Mouse (Mus musculus) right cerebral cortex, postnatal 4 days (tissue): ENCODE results near the gene Abhd17c.
"Not testable (repeated sequence)": the region's sequence is repeated elsewhere in the genome, so short reads cannot be mapped to it uniquely, and the experiment has no call there.

Source experiments
- DNase-seq: peaks from one replicate; pipeline ENCODE4 v3.0.0-alpha.2; 2022

The Abhd17c gene

DNA sequence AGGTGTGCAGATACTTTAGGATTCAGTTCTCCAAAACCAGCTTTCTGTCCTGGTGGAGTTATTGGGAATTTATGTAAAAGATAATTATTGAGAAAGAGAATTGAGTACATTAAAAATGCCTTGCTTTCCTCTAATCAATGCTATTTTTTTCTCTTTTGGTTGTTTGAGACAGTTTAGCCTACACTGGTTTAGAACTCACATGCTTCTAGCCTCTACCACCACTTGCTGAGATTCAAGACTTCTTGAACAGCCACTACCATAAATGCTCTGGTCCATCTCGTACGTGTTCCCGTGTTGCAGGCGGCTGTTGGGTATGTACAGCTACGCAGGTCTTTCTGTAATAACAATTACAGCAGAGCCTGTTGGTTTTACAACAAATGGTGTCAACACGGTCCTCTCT lies 681 bp upstream of the Abhd17c start:
- no peak for DNase-seq

DNA sequence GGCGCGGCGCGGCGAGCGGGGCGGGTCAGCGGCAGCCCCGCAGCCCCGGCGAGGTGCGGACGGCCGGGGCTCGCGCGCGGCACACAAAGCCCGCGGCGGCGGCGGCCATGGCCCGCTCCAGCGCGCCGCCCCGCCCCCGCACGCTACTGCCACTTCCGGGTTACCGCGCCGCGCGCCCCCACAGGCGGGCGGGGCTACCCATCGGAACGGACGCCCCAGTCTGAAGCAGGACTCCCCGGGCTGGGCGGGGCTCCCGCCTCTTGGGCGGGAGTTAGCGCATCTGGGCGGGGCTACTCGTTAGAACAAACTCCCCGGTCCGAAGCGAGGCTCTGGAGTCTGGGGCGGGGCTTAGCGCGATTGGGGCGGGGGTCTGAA lies 254 bp upstream of the Abhd17c start:
- peak; percentile 91 for DNase-seq

DNA sequence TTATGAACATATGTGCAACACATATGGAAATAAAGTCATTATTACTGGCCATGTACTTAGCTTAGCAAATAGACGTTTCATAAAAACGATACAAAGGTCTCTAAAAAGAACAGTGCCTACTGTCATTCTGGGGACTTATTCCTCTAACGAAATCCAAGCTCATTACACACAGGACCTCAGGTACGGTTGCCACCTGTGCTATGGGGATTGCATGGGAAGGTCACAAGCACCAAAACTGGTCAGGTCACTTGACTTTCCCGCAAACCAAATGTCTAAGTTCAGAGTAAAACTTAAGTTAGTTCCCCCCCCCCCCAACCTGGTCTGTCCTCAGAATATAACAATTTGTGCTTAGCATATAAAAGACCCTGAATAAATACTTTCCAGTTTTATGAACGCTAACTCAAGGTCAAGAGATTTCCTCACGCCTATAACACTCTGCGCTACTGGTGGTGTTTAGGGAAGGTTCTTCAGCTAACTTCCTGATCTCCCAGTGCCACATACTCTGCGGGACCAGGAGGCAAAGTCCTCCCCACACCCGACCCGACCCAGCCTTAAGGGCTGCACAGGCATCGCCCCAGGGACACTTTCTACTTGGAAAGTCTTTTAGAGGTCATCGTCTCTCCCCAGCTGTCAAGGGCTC lies 1.2 kb downstream of the Abhd17c start:
- no peak for DNase-seq

DNA sequence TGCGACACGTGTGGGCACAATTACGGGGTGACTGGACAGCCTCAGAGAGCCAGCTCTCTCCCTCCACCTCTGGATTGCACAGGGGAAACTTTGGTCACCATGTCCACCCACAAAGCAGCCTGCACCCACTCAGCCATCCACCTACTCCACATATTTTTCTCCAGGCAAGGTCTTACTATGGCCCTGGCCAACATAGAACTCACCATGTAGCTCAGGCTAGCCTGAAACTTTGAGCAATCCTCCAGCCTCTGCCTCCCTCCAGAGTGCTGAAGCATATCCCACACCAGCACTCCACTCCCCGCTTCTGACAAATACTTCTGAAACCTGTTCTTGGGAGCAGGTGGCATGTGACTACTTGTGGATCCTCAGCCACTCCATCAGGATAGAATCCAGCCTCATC lies 1.9 kb downstream of the Abhd17c start:
- no peak for DNase-seq

DNA sequence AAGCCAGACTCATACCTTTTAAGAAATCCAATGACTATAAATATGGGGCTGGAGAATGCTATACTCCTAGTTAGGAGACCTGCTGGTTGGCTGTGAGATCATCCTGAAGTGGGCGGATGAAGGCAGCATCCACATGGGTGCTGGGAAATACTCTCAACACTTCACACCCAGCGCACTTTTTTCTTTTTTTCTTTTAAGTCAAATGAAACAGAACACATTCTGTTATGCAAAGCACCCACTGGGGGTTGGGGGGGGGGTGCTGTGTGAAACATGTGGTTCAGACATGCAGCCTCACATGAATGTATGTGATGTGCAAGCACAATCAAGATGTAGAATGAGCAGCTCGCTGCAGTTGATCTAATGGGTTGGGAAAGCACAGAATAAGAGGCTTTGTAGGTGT lies 2.8 kb downstream of the Abhd17c start:
- DNase-seq: no peak

DNA sequence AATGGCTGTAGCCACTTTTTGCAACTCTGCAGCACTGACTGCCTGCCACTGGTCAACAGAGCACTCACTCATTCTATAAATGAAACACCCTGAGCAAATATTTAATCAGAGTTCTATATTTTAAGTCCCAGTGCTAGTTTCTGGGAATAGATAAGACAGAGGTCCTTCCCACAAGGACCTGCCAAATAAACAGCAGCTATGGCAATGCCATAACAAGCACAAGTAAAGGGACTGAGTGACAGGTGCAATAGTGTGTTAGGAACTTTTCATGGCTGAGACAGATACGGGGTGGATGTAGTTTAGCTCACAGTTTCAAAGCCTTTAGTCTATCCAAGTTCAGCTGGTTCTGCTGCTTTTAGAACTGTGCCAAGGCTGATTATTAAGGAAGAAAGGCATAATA lies 3.9 kb downstream of the Abhd17c start:
- DNase-seq: no peak

DNA sequence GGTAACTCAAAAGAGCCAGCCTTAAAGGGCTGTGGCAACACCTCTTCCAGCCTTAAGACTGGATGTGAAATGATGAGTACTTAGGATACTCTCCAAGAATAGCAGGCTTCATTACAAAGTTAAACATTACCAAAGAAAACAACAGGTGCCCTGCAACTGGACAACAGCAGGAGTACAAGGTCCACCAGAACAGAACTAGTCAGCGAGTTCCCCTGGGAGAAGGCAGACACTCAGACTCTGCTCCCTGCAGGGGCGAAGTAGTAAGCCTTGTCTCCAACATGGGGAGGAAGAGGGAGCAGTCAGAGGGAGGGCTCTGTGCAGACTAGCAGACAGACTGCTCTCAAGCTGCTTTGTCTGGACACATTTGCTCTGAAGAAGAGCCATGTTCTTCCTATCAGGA lies 6.1 kb downstream of the Abhd17c start:
- DNase-seq: no peak

DNA sequence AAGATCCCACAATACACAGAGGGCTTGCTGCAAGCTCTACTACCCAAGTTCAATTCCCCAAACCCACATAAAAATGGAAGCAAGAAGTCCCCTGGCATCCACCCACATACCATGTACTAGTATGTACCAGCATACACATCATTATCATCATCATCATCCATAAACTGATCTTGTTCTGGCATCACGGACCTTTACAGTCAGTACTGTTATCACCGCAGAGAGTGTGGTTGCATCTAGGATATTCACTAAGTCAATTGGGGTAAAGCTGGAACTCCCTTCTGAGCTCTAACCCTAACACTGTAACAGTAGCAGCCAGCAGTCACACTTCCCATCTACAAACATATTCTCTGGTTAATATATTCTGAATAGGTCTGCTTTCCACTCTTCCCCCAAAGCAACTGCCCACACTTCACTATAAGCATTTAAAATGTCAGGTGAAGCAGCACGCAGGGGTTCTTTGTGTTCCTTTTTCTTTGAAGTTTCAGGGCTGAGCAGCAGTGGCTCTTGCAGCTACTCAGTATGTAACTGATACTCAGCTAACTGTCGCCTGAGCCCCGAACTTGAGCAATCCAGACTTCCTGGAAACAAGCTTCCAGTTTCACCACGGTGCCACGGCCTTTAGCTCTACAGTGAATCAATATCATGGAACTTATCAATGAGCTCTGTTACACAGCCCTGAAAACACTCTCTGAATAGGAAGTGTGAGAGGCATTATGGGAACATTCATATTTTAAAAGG lies 8.8 kb downstream of the Abhd17c start:
- DNase-seq: no peak

DNA sequence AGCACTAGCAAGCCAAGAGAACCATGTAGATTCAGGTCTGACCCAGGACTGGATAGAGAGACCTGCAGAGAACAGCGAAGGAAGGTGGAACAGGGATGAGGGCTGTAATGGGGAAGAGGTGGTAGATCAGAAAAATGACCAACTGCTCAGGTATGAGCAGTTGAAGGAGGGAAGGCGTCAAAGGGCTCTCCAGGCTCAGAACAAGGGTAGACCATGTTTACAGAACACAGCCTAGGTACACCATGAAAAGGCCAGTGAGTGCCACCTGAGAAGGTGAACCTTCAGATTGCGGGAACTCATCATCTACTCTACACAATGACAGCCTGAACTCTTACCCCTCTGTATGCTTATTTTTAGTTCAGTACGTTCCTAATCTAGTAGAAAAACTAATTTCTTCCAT lies 9.5 kb downstream of the Abhd17c start:
- DNase-seq: no peak

DNA sequence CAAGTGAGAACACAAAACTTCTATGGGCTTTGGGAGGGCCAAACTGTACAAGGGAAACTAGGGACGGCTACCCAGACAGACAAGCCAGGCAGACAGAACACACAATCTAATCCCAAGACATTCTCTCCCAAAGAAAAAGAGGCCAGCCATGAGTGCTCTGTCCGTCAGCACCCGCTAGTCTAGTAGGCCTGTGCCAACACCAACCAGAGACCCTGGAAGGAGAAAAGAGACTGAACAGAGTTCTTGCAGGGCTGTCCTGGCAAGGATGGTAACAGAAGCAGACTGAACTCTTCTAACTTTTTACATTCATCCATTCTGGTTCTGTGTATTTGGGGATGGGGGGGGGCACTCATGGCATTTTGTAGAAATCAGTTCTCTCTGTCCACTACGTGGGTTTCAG lies 12.1 kb downstream of the Abhd17c start:
- DNase-seq: no peak

DNA sequence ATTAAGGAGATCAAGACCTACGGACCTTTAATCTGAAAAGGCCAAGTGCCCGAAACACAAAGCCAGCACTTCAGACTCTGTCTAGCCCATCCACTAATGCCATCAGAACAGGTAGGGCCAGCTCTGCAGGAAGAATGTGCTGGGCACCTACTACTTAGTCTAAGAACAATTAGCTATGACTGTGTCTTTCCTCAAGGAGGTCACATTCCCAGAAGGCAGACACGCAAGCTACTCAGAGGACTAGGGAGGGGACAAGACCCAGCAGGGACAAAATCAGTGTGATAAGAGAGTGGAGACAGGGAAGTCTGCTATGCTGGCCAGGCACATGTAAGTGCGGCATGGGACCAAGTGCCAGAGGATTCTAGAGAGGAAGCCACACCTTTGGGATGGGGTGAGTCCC lies 13.0 kb downstream of the Abhd17c start:
- no peak for DNase-seq

DNA sequence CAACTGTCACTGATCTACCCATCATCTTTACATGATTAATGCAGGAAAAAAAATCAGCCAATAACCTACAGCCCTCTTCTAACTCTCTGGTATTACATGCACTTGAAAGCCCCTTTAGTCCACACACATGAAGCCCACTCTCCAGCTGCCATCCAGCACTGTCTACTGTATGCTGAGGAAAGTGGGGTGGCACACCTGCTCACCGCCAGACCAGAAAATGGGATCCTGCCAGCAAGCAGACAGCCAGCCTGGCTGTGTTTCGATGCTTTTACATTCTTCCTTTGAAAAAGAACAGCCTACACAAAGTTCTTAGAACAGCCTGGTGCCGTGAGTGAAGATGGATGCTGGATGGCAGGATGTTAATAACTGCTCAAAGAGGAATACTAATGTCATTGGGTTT lies 13.9 kb downstream of the Abhd17c start:
- no peak for DNase-seq

DNA sequence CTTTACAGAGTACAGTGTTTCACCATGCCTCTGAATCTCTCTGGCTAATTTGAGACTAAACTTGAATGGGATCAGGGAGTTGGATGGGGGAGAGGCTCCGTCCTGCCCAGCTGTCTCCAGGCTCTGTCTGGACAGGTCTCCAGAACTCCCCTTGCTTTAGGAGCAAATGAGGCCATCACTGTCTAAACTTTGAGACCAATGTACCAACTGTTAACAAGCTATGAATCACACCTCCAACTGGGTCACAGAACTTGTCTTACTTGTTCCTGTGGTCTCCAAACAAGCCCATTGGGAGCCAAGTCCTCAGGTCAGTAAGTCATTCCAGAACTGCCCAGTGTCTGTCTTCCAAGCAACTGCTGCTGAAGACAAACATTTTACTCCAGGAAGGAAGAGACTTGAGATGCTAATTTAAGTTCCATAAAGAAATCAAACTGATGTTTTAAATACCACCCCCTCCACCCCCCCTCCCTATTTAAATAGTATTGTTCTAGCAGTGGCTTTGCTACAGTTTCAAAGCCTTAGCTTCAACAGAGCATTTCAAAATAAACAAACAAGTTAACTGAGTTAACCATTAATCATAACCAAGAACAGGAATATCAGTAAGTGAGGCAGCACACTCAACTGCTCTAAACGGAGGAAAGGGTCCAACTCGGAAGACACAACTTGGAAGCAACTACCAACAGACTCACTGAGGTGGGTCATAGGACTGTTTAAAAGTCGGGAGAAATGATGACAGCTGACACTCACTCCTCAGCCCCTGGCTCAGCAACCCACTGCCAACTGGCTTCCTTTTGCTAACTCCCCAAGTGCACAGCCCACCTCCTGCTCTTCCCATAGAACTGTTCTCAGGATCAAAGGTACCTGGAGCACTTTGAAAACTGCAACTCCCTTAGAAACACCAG lies 15.6 kb downstream of the Abhd17c start:
- DNase-seq: no peak

DNA sequence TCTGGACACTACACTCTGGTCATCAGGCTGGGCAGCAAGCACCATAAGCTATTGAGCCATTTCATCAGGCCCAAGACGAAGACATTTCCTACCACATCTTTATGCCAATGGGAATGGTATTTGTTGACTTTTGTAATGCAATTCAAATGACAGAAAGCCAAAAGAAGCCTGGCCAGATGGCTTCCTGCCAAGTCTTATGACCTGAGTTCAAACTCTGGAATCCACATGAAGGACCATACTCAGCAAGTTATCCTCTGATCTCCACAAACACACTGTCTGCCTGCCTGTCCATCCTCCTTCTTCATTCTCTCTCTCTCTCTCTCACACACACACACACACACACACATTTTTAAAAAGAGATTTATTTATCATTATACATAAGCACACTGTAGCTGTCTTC lies 19.0 kb downstream of the Abhd17c start:
- no peak for DNase-seq

DNA sequence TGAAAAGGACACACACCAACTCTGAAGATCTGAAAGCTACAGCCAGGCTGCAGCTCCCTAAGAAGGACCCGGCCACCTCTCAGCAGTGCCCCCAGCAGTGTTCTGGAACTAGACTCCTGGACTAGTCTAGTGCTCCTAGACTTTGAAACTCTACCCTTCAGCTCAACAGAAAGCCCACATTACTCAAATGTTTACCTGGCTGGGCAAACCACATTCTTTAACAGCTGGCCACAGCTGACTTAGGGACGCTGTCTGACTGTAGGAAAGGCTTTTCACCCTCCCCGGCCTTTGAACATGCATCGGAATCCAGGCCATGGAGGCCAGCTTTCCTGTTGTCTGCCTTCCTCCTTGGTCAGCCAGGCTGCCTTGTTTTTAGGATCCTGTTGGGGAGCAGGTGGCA lies 20.0 kb downstream of the Abhd17c start:
- DNase-seq: no peak

DNA sequence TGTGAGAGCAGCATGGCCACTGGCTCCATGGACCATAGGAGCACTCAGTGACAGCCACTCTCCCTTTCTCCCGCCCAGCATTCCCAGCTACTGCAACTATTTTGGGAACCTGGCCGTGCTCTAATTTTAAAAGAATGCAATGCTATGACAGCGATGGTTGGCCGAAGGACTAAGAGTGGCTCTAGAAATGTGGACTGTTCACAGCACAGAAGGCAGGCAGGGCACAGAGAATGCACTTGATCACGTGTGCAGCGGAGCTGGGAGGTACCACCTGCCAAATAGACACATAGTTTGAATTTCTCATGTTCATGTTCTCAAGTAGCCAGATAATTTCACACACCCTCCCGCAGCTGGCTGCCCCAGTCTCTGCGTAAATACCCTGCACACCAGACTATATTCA lies 23.0 kb downstream of the Abhd17c start:
- DNase-seq: no peak

DNA sequence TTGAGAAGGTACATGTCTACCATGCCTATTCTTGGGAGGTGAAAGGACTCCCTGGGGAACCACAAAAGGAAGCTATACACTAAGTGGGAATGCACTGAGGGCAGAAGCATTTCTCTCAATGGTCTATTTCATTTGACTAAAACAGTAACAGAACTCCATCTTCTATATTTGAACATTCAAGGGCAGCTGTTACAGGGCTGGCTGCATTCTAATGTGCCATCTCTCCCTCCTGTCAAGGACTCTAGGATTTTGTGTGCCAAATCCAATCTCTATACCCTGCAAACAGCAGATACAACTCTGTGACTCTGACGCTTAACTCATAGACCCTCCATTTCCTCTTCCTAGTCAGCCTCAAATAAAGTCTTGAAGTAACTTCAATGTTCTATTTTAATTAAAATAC lies 26.0 kb downstream of the Abhd17c start:
- DNase-seq: no peak

DNA sequence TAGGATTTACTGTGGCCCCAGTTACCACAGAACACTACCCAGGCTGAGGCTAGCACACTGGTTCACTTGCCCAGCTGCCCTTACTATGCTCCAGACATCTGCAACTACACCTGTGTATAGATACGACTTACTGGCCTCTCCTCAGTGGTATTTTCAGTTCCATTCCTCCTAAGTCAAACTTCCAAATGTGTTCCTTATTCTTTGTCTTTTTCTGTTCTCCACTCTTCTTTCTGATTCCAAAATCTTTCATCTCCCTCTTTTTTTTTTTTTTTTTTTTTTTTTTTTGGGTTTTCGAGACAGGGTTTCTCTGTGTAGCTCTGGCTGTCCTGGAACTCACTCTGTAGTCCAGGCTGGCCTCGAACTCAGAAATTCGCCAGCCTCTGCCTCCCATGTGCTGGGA lies 28.0 kb downstream of the Abhd17c start:
- DNase-seq: not testable (repeated sequence)

DNA sequence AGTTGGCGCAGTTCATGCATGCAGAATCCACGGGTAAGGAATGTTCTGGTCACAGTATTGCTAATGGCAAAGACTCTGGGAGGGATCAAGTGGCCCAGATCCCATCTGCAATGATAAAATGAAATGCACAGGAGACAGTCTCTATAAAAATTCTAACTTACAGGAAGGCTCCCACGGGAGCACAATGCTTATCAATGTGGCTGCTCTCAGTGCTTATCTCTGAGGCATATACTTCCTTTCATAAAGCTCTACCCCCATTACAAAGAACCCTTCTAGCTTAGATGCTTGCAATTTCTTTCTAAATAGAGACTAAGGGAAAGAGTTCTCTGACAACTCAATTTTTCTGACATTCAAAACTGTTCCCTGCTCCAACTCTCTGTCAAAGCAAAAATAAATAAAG lies 29.9 kb downstream of the Abhd17c start:
- DNase-seq: no peak

DNA sequence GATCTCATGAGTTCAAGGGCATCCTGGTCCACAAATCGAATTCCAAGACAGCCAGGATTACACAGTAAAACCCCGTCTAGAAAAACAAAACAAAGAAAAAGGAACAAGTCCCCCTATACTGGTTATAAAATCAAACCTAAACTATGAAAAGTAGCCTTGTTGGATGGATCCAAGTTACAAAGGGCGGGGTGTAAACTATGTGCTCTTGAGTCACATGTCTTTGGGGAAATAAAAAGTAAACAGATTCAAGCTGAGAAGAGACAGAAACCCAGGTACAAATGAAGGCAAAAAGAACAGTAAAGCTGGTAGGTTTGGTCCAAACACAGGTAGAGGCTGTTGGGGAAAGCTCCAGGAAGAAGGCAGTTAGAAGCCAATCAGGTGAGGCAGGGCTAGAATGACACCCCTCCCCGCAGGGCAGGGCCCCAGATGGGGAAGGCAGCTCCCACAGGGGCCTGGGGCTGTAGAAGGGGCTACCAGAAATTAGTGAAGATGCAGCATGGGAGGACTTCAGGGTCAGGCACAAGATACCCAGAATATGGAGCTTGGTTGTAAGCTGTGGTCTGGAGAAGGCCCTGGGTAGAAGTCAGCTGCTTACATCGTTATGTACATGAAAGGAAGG lies 31.4 kb downstream of the Abhd17c start:
- DNase-seq: no peak

DNA sequence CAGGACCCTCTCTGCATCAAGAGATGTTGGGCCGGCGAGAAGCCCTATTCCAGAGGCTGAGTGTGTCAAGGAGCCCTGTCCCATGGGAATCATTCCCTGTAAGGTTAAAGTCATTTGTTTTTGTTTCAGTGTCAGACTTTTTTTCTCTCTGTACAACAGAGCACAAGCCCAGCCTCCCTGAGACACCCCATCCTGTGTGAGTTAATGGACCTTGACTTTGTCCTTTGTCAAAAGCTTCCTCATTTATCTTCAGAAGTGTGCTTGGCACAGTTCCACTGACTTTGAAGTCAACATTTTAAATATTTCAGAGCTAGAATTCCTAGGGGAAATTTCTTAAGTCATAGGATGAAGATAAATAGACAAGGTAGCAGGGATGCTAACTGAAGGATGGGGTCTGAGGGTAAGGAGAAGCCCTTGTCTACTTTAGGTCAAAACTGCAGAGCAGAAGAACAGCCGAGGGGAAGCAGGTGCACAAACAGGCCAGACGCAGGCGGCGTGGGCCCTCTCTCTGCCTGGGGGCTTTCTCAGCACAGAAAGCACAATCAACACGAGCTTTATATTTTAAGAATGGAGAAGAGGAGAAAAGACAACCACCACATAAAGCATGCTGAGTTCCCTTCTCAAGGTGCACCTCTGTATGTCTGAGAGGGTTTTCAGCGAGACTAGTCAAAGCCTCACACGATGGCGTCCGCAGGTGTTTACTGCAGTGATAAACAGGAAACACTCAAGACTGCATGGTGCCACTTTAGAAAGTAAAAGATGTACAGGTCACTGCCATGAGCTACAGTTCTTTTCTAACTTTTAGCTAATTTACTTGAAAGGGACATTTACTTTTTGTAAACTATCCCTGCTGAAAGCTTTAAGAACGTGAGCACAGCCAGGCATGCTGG lies 32.2 kb downstream of the Abhd17c start:
- DNase-seq: no peak

DNA sequence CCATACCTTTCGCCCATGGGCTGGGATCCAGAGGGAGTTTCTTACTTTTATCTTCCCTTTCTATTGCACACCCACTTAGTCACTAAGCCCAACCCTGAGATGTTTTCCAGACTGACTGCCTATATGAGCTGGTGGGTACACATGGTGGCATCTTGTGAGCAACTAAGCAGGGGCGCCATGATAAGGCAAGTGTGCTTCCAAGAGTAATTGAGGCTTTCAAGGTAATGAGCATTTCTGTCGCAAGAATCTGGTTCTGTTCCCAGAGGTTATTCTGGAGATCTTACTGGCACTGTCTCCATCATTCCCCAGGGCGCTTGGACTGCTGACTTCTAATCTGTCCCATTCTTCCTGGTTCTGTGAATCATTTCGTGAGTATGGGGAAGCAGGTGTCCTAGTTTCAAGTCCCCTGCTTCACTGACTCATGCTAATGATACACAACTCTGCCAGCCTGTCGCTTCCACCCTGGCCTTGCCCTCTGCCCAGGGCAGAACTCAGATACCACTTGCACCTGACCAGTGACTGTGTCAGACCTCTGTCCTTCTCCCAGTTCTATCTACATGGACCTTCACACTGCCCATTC lies 34.1 kb downstream of the Abhd17c start:
- no peak for DNase-seq
